In genomic region chr10:128803771-128804270, GRCm38 (mm10) we compare ENCODE assay signal across 8 mouse cellular contexts. TPM values are rescaled to one million over a fixed set of nuclear protein-coding genes. Genes with fewer than 3 reads are reported as not detected.
DNase-seq lines count a peak whose midpoint lies in the region; ATAC-seq and TF ChIP-seq lines count a peak whose summit lies in the region.

TSS of gene Dnajc14 (plus strand) at chr10:128804062.

- ATAC-seq in hindbrain, embryonic 14.5 days (ENCODE audit: low FRiP score): 0 out of 2 replicates have a peak, but pooled peaks have one; percentile 13

- peak within 1 kb of the TSS; percentile 92 for H3K4me3 ChIP-seq in gastrocnemius, adult 2 months
- H3K4me3 ChIP-seq in hindbrain, embryonic 14.5 days (replicated peaks; ENCODE audit: low read length): peak within 1 kb of the TSS; percentile 49

- peak within 1 kb of the TSS; percentile 74 for H3K4me2 ChIP-seq in hindbrain, embryonic 14.5 days (replicated peaks)

- TF ChIP-seq CTCF in gastrocnemius, adult 2 months (IDR thresholded peaks at IDR 0.05): no peak

- intact Hi-C loops in gastrocnemius, adult 2 months (cut with DNase I): loop anchor here (2.0 to 10.0 kb wide), 2 partner anchors 55 to 179 kb away; partner anchors contain the start of gene Rps26

- H3K27ac ChIP-seq in gastrocnemius, adult 2 months: peak within 1 kb of the TSS; percentile 94
- peak within 1 kb of the TSS; percentile 94 for H3K27ac ChIP-seq in hindbrain, embryonic 14.5 days

- H3K27me3 ChIP-seq in hindbrain, embryonic 14.5 days (ENCODE audit: control insufficient read depth, insufficient read depth, low read length): no peaks in the 10 kb centered on the region

- H3K9me3 ChIP-seq in hindbrain, embryonic 14.5 days (ENCODE audit: control insufficient read depth, low read length): no peaks in the 10 kb centered on the region

- under 1% methylated on average over 14 of the region's 14 CpGs for WGBS in hindbrain, embryonic 14.5 days

- peaks cover 43% of the 10 kb centered on the region for H3K4me1 ChIP-seq in hindbrain, embryonic 14.5 days (replicated peaks; ENCODE audit: control insufficient read depth, insufficient read depth, low read length)

- peak; percentile 43 to 44 for DNase-seq in adrenal gland, adult 18-20 months (ENCODE audit: low spot score in 2 of 2)
- peak; percentile 75 to 77 for DNase-seq in cerebellum, postnatal 25 days
- DNase-seq in gastrocnemius, adult 2 months: peak; percentile 71
- peak; percentile 63 for DNase-seq in hindbrain, embryonic 14.5 days (ENCODE audit: low spot score)
- peak; percentile 53 to 60 for DNase-seq in layer of hippocampus, postnatal 25 days (ENCODE audit: extremely low spot score in 1 of 2, low spot score in 1 of 2)
- peak; percentile 75 for DNase-seq in lung, postnatal 10 days
- peak; percentile 76 for DNase-seq in retina, postnatal 1 day
- no peak for DNase-seq in B cell, adult 2 months

- H3K36me3 ChIP-seq in hindbrain, embryonic 14.5 days (replicated peaks; ENCODE audit: control insufficient read depth, insufficient read depth): peaks cover 32% of the 10 kb centered on the region

- peak within 1 kb of the TSS; percentile 75 for H3K9ac ChIP-seq in hindbrain, embryonic 14.5 days

RNA-seq across cellular contexts. Expression of gene Dnajc14, which starts in this region (rescaled TPM):
- total RNA-seq in adrenal gland, adult 18-20 months (2021): 10 to 100 TPM; 60.0 to 67.1 TPM
- total RNA-seq in gastrocnemius, adult 2 months (2021): 10 to 100 TPM; 20.1 to 26.2 TPM
- polyA plus RNA-seq in hindbrain, embryonic 14.5 days (2014; fragmentation: Nextera tagmentation; extraction: Ambion mirVana): 34.6 and 35.1 TPM in 2 replicates
- 10 to 100 TPM; 66.4 to 68.4 TPM for total RNA-seq in layer of hippocampus, postnatal 25 days (2021)

Comparison
In these comparisons a context has a peak if more than half of its experiments do, and no peak if none do; other contexts are left out.
1. DNase-seq: peak in adrenal gland, adult 18-20 months (2 of 2), cerebellum, postnatal 25 days (2 of 2), gastrocnemius, adult 2 months (single experiment), hindbrain, embryonic 14.5 days (single experiment), layer of hippocampus, postnatal 25 days (2 of 2), lung, postnatal 10 days (single experiment) and retina, postnatal 1 day (single experiment); none in B cell, adult 2 months (0 of 2).